Mouse (Mus musculus) liver, adult 10 weeks (tissue): Measurements from ENCODE around the gene Iqsec3. TPM values are rescaled to one million over a fixed set of nuclear protein-coding genes. Genes with fewer than 3 reads are reported as not detected.

ENCODE experiments used
- polyA plus RNA-seq: library from polyadenylated mRNA; stranded (reverse); fragments of 350-450 nt; fragmentation: Illumina TruSeq; extraction: RNeasy Lipid Tissue Mini Kit (QIAGEN cat#74804); gene quantifications from one replicate; pipeline ENCODE4 v1.2.3, GENCODE M21; 2014; ENCODE audit warnings: low read depth, low replicate concordance

Gene Iqsec3
- polyA plus RNA-seq: not detected

DNA sequence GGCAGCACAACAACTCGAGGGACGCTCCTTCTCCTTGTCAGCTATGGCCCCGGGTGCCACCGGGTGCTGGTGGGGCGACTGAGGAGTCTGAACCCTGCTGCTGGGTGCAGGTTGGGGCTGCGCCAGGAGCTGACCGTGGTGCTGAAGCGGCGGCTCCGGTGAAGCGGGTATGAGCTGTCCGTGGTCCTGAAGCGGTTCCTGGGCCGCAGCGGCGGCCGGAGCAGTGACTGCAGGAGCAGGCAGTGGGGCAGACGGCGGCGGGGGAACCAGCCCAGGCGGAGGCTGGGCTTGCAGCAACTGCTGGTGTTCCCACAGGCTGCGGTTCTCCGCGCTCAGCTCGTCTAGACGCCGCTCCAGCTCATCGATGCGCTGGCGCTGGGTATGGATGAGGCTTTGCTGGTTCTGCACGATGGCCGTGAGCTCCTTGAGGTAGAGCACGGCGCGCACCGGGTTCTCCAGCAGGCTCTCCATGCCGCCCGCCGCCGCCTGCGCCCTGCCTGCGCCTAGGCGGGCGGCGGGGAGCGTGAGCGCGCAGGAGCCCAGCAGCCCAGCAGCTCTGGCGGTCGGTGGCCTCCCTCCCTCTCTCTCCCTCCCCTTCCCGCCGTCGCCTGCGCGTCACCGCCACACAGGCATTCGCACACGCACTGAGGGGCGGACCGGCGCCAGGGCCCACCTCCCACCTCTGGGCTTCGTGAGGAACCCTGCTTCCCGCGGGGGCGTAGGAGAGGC is at the start of gene Iqsec3:
Iqsec3 (minus strand) TSS at position 586 of the 729 bp plus-strand sequence.

GRCm38 (mm10) chr6:121343026-121343770 is 130.3 kb downstream of the Iqsec3 start, which contains the start of gene Slc6a12:
Slc6a12 (plus strand) TSS chr6:121343076.

Other genes with a start within 250 kb of the Iqsec3 start
- gene Usp18, start 227.8 kb downstream of the Iqsec3 start, polyA plus RNA-seq: 9.6 TPM
- gene Slc6a13, start 173.5 kb downstream of the Iqsec3 start, polyA plus RNA-seq: 38.1 TPM
- gene Slc6a12, start 130.6 kb downstream of the Iqsec3 start, polyA plus RNA-seq: 23.5 TPM
- not detected for gene A2m, start 161.7 kb upstream of the Iqsec3 start, polyA plus RNA-seq